Mouse (Mus musculus) adrenal gland, adult (tissue): ENCODE measurements at regions not wholly inside any gene's neighbourhood (a gene's known extent, or its start where the extent isn't known, plus 50 kb on each side); places are given as distances from the start of the nearest gene placed in this dataset.
A peak's percentile ranks its signal among the peaks of the same experiment; 100 is the strongest.

Experiments
- DNase-seq, 2 experiments: peaks; one replicate each; pipeline ENCODE4 v3.0.0; 2022 to 2023; ENCODE audit warnings: low spot score in 1 of 2; ENCODE audit not compliant: inconsistent age in 2 of 2

DNA sequence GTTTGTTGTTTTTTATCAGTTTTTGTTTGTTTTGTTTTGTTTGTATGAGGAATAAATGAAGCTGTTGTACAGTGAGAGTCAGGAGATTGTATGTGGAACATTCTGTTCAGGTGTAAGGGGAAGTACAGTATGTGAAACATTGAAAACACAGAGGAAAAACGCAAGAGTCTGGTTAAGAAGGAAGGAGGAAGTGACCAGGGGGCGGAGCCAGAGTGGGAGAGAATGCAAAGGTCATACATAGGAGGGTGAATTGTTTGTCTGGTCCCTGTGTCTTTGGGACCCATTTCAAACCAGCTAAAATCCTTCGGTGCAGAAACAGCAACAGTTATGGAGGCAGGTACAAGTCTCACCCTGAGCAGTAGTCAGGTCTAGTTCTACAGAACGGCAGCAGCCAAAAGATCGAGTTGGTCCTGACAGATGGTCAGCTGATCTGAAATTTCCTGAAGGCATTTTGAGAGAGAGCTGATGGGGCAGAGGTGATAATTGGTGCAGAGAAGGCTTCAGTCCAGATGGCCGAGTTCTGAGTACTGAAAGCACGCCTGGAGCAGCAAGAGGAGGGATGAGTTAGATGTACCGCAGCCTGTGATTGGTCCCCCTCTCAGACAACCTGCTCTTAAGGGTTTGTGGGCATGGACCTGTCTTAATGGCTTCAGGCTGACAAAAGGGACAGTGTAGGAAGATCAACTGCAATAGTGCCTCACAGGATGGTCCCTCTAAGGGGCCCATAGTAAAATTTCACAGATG lies 179.7 kb upstream of the Chrm3 start:
- DNase-seq, result no peak

DNA sequence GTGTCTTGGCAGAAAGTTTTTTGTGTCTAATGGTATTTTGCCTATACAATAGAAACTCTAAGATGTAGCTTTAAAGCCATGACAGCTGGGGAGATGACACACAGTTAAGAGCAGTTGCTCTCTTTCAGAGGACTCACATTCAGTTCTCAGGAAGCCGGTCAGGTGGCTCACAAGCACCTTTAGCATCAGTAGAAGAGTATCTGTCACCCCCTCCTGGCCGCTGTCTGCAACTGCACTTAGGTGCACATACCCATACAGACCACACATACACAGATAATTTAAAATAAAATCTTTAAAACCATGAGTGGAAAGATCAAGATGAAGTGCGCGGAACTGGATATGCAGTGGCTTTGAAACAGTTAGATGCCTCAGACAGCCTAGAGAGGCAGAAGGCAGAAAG lies 178.3 kb upstream of the Chrm3 start:
- DNase-seq, result peak in 1 of 2 experiments; percentile 26

DNA sequence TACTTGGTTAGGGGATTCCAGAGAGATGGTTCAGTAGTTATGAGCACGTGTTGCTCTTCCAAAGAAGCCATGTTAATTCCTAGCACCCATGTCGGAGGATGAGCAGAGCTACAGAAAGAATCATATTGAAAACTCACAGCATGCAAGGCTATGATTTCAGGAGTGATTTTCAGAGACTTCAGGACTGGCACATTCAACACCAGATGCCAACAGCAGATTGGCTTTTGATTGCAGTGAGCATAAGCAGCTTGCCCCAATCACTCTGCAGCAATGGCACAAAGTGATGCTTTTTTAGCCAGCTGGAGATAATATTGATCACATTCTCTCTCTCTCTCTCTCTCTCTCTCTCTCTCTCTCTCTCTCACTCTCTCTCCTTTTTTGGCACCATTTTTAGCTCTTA lies 166.6 kb upstream of the Chrm3 start:
- no peak for DNase-seq

DNA sequence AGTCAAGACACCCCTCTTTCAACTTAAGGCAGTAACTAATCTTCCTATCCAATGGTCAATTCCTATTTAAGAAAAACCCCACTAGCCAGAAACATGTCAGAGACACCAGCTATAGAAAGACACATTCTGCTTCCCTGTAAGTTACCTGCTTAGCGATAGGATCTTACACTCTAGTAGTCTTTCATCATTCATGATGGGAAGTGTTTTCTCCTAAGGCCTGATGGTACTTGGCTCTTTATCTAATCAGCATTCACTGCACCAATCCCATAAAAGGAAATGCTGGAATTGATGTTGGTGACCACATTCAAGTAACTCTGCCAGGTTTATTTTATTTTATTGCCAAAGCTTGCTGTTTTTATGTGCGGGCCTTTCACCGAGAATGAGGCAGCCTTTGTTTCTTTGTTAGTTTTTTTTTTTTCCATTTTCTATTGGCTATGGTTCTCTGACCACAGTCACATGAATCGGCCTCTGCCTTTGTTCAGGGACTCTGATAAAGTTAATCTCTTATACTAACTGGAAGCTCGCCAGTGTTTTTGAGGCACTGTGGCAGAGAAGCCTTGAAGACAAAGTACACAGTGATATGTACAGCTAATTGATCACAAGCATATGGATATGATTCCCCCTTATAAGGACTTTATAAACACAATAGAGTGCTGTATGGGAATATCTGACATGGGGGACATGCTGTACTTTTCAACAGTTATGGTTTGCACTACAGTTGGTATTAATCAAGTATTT lies 166.0 kb upstream of the Chrm3 start:
- peak in 1 of 2 experiments; percentile 21 for DNase-seq

DNA sequence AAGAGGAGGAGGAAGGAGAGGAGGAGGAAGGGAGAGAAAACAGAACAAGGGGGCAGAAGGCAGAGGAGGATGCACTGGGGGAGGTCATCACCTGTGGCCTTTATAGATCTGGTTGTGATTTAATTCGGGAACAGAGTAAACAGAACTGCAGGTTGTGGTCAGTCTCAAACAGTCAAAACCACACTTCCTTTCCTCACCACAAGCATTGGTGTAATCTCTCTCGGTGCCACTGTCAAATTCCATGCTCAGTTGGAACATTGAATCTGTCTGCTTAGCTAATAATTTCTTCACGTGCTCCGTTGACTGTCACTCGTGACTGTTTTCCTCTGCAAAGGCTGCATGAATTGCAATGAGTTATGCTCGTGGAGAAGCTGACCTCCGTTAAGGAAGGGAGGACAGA lies 143.6 kb upstream of the Chrm3 start:
- DNase-seq, result no peak

DNA sequence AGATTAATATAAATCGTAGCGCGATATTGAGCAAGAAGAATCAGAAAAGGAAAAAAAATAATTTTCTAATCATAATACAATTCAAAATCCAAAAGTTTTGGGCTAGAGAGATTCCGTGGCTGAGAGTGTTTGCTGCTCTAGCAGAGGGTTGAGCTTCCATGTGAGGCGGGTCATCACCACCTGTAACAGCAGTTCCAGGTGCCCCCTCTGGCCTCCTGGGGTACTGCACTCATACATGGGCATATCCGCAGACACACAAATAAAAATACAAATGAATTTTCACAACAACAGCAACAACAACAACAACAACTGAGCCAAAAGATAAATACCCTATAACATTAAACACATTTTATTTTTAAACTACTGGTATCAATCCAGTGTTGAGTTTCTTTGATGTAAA lies 94.7 kb upstream of the Chrm3 start:
- no peak for DNase-seq

DNA sequence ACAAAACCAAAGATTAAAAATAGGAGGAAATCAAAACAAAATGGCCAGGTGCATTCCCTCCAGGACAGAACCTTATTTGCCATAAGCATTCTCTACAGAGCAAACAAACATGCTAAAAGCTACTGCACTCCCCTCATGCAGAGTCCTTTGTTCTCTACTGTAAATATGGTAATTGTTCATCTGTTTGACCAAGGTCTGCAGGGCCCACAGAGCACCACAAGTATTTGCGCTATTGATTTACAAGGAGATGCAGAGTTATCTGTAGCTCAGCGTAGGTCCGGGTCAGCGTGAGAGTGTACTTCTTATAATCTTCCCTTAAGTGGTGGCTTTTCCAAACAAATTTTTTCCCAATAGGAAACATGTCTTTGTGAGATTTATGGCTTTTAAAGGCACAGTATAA lies 94.0 kb upstream of the Chrm3 start:
- DNase-seq, result no peak

DNA sequence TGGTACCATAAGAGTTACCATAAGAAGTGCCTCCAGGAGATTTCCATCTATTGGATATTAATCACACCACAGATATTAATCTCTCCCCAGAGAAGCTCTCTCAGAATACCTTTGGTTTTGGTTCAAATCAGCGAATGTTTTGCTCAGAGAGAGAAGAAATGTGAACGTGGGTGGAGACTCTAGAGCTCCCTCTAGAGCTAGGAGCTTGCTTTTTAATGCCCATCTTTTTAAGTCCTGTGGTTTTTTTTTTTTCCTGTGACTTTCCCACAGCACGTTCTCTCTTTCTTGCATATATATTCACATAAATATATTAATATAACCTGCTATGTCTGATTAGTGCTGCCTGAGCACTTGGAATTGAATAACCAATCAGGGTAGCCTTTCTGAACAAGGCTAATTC lies 90.4 kb upstream of the Chrm3 start:
- peak in 1 of 2 experiments; percentile 47 for DNase-seq

DNA sequence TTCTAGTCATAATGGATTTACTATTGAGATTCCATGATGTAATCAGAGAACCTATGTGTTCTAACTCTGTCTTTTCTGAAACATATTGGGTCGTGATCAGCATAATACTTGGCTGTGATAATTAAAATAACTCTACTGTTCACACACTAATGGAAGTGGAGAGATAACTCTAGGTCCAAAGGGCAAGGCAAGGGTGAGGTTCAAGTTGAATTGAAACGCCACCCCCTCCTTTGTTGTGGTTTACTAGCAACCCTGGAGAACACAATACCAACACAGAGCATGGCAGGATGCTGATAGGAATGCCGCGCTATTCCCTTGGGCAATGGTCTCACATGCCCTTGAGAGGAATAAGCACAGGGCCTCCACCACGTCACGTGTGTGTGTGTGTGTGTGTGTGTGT lies 88.9 kb upstream of the Chrm3 start:
- no peak for DNase-seq

DNA sequence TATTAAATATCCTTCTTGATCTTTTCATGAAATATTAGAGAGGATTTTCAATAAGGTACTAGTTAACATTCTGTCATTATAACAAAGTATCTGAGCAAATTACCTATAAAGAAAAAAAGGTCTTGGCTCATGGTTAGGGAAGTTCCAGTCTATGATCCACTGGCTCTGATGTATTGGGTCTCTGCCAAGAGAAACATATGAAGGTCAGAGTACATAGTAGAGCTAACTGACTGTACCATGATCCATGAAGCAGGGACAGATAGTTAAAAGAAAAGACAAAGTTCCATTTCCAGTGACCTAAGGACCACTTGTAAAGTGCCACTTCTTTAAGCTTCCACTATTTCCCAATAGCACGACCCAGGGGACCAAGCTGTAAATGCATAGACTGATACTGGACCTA lies 87.2 kb upstream of the Chrm3 start:
- DNase-seq, result no peak

DNA sequence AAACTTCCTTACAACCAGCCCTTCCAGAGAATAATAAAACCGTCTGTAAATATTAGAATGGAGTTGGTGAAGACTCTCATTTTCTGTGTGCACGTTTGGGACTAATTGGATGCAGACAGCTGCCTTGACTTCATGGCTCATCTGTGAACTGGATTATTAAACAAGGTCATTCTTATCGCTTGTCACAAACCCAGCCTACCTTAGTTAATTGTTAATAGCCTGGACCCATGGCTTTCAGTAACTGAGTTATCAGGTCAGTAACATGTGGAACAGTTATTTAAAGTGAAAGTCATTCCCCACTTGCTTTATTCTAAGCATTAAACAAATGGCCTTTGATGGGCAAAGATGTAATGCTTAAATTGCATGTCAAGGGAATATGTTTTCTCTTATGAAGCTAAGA lies 85.0 kb upstream of the Chrm3 start:
- DNase-seq, result no peak
